Mouse (Mus musculus) adrenal gland, postnatal 36 days (tissue): ENCODE measurements at regions not wholly inside any gene's neighbourhood (a gene's known extent, or its start where the extent isn't known, plus 50 kb on each side); places are given as distances from the start of the nearest gene placed in this dataset.
A peak's percentile ranks its signal among the peaks of the same experiment; 100 is the strongest.
"Not testable (repeated sequence)": the region's sequence is repeated elsewhere in the genome, so short reads cannot be mapped to it uniquely, and the experiment has no call there.

ENCODE experiments used
- DNase-seq, 2 experiments: peaks; one replicate each; pipeline ENCODE4 v3.0.0; 2021; ENCODE audit warnings: mixed read lengths in 1 of 2

DNA sequence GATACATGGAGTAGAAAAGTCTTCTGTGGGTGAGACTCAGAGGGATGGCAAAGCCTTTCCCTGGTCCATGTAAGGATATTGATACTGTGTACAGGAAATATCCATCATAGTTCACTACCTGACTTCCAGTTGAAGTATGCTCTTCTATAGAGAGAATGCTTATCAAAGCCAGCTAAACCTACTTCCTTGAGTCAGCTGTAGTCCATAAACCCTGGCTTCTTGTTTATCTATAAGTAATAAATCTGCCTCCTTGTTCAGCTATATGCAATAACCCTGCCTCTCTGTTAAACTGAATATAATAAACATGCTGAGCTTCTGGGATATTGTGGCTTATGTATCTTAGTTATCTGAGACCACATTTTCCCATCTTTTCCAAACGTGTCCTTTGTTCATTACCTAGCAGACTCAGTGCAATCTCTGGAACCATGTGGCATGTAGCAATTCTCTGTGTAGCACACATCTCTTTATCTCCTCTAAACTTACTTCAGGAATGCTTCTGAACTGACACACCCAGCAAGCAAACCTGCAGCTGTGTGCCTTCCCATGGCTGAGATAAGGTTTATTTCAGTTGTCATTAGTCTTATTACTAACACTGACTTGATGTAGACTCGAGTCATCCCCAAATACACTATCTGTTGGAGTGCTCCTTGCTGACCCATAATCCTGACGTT is 694.9 kb upstream of the Map3k7 start:
- DNase-seq, result no peak

DNA sequence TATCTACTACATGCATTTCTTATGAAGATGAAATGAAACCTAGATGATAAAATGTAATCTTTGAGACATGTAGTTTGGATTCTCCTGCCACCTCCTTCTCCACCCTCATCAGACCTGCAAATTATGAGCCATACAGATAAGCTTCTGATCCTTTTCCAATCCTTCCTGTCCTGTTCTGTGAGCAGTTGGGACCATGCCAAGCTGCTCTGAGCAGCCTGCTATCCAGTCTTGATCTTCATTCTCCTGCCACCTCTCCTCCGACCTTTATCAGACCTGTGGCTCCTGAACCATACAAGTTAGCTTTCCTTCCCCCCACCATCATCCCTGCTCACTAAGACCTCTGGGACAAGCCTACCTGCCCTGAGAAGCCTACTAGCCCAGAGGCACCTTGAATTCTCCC is 689.8 kb upstream of the Map3k7 start:
- no peak for DNase-seq

DNA sequence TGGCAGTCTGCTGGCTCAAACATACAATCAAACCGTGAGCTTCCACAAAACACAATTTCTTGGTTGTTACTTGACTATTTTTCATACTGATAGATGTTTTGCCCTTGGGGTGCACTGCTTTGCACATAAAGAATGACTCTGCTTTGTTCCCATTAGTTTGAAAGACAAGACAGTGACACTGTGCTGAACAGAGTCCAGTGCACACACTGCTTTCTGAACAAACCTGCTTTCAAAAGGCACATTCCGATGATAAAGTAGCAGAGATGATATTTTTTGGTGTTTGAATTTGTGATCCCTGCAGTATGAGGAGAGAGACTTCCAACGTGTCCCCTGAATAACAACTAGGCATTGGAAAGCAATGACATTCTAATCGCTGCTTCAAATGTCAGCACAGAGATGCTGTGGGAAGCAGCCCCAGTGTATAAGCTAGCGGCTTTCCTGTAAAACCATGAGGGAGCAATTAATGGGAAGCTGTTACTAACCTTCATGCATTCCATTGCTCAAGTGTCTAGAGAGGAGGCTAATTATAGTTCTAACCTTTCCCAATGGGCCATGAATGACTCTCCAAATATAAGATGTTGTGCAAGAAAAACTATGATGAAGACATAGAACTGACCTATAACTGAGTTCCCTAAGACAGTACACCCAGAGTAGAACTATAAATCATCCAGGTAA is 673.5 kb upstream of the Map3k7 start:
- DNase-seq, result no peak

DNA sequence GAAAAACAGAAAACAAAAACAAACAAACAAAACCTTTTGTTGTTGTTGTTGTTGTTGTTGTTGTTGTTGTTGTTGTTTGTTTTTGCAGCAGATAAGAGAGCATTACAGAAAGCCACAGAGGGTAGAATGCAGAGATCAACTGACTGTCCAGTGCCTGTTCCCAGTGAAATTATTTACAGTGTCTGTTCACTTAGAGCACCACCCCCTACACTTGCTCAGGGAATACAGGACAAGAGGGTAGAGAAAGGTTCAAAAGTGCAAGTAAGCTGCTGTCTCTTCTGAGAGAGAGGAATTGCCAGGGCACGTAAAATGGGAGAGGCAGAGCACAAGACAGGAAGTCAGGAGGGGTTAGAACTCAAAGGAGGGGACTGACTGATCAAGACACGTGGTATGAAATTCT is 670.1 kb upstream of the Map3k7 start:
- no peak for DNase-seq

DNA sequence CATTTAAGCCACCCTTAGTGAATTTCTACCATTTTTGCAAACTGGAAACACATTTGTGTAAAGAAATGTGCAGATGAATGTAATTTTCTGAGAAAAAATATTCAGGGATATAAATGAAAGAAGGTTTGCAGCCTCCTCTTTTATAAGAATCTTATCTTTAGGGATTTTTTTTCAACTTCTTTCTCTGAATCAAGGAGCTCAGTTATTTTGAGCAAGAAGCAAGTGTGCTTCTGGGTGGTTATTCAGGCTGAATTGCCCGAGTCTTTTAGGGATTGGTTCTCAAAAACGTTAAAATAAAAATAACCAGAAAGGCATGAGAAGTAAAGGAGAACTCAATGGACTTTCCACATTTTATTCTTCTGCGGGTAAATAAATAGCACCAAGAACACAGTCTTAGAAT is 666.0 kb upstream of the Map3k7 start:
- no peak for DNase-seq

DNA sequence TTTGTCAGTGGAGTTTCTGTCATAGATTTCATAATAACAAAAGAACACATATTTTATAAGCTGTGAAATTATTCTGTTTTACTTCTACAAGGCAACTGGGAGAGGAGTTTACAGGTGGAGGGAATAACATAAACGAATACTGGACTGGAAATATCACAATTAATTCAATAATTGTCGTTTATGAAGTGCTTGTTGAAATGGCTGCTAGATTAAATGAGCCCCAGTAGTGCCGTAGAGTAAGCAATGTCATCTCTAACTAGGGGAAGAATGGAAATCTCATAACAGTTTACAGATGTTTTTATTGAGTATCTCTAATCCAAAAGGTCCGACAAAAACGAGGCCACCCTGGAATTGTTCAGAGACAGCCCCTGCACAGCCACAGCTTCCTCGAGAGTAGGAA is 644.6 kb upstream of the Map3k7 start:
- no peak for DNase-seq

DNA sequence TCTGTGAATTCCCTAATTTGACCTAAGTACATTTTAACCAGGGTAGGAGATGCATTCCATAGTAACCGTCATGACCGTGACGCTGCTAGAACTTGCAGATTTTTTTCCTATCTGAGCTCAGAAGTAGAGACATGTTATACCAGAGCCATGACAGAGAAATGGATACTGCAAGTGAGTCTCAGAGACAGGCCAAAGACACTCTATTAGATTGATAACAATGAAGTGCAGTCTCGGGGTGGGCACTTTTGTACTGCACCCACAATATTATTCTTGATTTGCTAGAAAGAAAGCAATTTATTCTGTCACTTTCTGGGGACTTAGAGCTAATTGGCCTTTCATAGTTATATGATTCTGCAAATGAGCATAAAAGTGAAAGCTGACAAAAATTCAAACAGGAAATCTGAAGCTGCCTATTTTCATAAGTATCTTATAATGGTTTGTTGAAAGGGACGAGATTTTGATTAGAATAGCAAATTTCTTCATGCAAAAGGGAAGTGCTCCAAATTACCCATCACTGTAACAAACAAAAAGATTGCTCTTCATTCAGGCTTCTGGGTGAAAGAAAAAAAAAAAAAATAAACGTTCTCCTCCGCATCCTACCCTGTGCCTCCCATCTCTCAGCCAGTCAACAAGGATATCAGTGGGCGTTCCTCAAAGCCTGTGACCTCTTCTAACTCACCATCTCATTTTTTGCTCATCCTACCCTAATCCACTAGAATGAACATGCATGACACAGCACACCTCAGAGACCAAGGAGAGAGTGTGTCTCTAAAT is 643.0 kb upstream of the Map3k7 start:
- no peak for DNase-seq

DNA sequence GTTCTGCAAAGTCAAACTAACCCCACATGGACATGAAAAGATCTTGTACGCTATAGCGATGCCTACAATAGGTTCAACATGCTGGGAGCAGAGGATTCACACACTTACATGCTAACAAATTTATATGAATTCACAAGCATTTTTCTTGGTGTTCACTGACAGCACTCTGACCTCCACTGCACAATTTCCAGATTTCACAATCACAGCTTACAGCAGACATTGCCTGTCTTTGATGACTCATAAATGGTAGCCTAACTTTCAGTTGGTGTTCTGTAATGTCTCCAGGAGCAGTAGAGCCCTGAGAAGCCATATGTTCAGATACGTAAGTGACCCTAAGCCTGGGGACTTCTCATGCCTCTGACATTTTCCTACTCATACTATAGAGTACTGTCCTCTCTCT is 640.1 kb upstream of the Map3k7 start:
- peak; percentile 18 to 23 for DNase-seq

DNA sequence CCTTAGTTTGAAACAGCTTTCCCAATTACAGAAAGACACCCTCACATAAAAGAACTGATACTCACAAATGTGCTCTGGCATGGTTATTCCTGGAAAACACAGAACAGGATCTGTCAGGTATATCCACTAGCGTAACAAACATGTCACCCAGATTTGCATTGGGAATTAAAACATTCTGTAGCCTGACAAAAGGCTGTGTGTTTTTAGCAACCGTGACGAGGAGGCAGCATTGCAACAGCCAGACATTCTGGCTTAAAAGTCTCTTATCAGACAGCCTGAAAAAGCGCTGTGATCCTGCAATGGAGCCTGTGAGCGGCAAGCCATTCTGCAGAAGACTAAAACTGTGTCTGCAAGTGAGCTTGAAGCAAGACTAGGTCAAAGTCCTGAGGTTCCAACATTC is 635.1 kb upstream of the Map3k7 start:
- DNase-seq, result no peak

DNA sequence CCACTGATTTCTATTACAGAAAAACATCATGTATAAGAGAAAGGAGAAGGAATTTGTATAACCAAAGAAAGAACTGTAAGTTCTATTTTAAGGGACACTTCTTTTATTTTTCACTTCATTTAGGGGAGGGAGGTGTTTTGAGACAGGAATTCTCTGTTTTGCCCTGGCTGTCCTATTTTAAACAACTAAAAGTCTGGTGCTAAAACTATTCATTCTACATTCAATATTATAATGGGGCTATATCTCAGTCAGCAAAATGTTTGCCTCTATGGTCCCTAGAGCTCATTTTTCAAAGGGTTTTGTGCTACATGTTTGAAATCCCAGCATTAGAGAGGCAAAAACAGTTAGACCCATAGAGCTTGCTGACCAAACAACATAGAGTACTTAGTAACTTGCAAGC is 632.8 kb upstream of the Map3k7 start:
- DNase-seq, result no peak

DNA sequence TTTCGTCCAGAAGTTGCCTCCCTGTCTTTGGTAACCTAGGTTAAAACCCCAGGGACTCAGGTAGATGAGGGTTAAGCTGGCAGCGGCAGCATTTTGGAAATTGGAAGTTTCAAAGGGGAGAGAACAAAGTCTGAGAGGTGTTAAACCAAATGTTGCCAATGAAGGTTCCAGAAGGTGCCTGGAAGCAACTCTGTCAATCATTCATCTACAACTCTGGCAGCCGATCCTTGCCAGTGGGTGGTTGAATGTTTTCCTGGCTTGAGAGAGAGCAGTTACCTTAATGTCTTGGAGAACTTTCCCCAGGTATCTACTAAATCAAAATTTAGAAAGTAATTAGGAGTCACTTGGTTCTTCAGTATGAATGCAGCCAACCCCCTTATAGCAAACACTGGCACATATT is 628.2 kb upstream of the Map3k7 start:
- DNase-seq, result no peak

DNA sequence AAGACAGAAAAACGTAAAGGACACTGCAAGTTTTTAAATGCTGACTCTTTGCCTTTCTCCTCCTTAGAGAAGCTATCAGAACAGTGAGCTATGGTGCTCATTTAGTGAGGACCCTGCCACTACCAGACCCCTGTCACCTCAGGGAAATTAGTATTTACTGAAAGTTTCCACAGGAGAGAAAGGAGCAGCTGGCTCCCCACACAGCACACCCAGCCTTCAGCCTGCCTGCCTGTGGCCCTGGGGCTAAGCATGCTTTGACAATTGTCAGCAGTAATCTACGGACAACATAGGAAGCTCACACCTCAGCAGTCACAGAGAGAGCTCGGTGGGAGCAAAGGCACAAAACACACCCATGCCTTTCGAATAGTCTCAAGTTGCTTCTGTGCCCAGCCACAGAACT is 625.9 kb upstream of the Map3k7 start:
- no peak for DNase-seq

DNA sequence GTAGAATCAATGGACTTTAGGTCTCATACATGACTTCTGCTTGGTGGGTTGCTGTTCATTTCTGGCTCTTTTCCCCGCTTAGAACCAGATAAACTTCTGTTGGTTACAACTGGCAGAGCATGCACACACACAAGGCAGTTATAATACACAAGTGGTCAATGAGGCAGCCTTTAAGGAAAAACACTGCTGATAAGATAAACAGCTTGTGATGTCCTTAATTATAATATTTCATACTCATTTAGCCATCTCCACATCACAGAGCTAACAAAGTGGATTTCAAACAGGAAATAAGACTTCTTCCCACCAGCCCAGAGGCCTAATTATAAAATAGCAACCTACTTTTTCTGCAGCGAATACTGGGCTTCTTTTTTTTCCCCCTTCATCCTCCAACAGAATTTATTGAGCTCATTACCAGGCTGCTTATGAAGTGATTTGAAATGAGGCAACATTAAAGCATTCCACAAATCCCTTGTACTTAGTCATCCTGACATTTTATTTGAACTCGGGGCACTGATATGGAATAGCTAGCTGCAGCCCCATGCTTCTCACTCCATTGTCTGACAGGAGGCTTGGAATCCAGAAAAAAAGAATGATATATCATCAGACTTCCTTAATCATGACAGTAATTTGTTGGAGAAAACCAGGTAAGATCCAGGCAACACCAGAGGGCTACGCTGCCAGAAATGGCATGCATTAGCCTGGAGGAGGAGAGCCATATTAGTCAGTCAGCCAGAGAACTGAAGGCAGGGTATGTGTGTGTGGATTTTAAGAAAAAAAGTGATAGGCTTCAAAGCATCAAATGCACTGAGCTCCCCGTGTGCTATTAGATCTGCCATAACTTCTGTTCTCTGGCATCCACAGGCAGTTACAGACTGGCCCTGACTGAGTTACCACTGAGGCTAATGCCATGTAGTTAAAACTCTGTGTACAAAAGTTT is 620.3 kb upstream of the Map3k7 start:
- no peak for DNase-seq

DNA sequence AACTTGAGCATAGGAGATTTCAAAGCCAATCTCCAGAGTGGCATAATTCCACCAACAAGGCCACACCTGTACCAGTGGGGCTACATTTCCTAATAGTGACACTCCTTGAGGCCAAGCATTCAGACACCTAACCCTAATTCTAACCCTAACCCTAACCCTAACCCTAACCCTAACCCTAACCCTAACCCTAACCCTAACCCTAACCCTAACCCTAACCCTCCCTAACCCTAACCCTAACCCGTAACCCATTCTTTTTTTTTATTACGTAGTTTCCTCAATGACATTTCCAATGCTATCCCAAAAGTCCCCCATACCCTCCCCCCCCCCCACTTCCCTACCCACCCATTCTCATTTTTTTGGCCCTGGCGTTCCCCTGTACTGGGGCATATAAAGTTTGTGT is 609.9 kb upstream of the Map3k7 start:
- DNase-seq, result not testable (repeated sequence)

DNA sequence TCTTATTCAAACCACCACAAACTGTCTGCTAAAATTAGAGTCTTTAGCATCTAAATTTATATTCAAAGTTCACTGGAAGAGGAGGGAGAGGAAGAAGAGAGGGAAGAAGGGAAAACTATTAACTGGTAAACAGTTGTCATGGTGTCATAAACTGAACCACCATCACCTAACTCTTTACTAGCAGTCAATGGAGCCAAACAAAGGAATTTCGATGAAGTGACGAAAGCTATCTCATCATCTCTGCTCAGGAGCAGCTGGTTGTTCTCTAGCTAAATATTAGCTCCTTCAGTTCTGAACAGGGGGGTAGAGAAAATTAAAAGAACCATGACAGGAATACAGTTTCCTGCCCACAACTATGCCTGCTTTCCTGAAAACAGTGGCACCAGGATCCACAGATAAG is 608.9 kb upstream of the Map3k7 start:
- no peak for DNase-seq

DNA sequence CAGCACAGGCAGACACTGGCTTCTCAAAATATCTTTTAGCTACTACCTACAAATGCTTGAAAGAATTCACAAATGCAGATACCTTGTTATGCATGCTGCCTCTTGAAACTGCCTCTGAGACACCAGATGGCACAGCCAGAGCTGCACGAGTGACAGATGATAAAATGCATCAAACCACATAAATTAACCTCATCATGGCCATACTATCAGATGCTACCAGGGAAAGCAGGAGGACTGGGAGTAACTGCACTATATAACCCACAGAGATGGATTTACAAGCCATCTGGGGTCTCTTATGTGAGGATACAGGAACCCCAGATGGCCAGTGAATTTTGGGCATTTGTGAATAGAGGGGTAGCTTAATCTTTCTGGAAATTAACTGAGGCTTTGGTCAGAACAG is 597.7 kb upstream of the Map3k7 start:
- DNase-seq, result no peak

DNA sequence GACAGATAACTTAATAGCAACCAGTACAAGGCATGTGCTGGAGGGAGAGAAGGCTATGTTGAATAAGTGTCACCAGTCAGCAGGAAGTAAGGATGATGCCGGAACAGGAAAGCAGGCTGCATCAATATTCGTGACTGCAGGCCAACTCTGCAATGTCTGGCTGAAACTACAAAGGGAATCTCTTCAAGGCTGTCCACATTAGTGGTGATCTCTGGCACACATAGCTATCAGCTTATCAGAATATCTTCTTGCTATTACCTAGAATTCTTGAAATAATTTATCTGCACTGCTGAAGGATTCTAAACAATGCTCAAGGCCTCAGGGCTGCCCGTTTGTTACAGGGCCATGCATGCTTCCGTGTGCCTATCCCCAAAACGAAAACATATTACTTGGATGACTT is 596.9 kb upstream of the Map3k7 start:
- DNase-seq, result peak; percentile 20 to 26

DNA sequence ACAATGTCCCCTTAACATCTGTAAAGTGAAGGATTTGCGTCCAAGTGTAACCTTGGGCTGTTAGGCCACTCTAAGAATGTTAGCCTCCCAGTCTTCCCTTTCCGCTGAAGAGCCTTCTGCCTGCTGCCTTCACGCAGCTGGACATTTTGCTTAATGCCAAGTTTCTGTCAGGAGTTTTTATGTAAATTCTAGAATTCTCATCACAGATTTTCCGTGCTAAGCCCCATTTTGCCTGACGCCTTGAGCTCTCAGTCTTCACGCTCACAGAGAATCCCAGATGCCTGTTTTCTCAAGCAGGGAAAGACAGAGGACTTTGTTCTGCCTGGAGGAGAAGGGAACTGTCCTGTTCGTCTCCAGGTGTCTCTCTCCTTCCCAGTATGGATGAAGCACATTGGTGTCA is 593.8 kb upstream of the Map3k7 start:
- DNase-seq, result no peak

DNA sequence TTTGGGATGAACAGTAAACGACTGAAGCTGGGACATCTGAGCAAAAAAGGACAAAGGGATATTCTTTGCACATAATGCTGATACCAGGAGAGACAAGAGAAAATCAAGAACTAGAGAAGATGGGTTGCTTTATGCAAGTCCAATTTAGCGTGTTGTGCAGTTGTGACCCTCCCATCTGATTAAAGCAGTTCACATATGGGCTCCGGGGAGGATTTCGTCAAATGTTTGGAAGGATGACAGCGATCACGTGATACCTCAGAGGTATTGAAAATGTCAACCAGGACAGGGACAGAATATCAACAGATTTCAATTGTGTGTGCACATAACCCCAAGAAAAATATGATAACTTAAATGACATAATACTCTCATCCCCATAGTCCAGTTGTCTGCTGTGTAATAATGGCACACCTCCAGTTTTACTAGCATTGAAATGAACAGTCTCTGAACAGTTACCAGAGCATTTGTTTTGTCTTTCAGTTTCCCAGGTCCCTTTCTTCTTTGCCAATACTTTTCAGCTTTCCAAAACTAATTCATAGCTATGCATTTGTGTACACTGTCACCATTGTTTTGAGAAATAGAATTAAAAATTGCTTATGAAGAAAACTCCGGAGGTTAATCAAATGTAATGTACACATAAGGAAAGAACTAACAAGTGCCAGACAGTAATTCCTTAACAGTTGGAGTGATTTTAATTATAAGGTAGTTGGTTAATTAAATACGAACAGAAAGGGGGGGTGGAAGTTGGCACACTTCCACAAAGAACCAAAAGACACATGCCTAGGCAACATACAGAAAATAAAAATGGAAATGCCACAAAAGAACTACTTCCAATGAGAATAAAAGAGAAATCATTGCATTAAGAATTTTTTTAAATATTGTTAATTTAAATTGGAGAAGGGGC is 582.6 kb upstream of the Map3k7 start:
- no peak for DNase-seq

DNA sequence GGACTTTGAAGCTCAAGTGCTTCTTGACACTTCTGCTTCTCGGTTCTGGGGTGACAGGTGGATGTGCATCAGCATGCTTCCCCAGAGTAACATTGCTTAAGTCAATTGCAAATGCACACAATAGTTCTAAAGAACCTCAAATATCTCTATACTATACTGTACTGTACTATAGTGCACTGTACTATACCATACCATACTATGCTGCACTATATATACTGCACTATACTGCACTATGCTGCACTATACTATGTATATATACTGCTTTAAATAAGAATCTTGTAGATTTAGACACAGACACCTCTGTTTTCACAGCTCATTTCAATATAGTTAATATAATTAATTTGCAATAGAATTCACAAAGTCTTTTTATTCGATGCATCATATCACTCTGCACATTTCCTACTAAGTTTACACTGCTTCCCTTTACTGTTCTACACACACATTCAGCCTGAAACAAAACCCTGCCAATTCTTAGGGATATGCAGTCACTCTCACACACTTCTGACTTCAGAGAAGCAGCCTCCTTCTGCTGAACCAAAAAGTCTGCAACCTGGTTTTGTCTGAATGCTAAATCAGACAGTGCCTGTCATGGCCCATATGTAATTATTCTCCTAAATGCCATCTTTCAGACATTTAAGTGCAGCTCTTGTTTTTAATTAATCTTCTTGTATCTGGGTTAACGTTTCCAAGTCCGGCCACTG is 570.8 kb upstream of the Map3k7 start:
- no peak for DNase-seq

DNA sequence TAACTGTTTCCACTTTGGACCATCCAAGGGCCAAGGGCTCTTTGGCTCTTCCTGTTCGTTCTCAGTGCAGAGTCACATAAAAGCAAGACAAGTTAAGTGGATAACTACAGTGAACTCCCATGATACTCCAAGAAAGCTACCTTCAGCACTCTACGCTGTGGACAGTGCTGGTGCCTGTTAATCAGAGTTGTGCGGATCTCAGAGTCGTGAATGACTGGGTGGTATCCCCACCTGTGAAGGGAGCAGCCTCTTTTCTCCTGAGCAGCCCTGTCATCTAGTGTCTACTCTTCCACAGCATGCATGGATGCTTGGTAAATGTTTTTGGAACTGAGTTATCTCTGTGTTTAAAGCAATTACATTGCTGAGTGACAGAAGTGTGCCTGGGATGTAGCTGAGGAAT is 568.4 kb upstream of the Map3k7 start:
- DNase-seq, result no peak
